Mouse (Mus musculus) mouse embryonic stem cell (cell line): ENCODE results near the gene Slc27a3.

Experiments
- in situ Hi-C, 2 experiments: fragments of 300-500 bp; cut with MboI; formaldehyde crosslinking; loops; 1 replicate in 1 of 2; 3 replicates in 1 of 2; pipeline ENCODE4 v1.14.3; 2019 to 2020; ENCODE audit warnings: low sequenced_read_pairs in 2 of 2, low pct_unique_long_range_greater_than_20kb in 1 of 2, mixed read lengths in 1 of 2; ENCODE audit not compliant: unreplicated experiment in 1 of 2

Slc27a3 gene

GRCm38 (mm10) chr3:90389511-90390490 is at the start of gene Slc27a3:
Gene Slc27a3 (minus strand): TSS chr3:90389938.
- in situ Hi-C loops: no loop called here

- in situ Hi-C loops: no loop called here
Measured at GRCm38 (mm10) chr3:90437131-90437530, 47.4 kb upstream of the Slc27a3 start.

- in situ Hi-C loops: loop anchor here in 1 of 2 experiments (5.0 kb wide), 1 partner anchor 33 kb away; the partner anchor contains the start of gene Npr1
Measured at GRCm38 (mm10) chr3:90434073-90434730, 44.5 kb upstream of the Slc27a3 start.

DNA sequence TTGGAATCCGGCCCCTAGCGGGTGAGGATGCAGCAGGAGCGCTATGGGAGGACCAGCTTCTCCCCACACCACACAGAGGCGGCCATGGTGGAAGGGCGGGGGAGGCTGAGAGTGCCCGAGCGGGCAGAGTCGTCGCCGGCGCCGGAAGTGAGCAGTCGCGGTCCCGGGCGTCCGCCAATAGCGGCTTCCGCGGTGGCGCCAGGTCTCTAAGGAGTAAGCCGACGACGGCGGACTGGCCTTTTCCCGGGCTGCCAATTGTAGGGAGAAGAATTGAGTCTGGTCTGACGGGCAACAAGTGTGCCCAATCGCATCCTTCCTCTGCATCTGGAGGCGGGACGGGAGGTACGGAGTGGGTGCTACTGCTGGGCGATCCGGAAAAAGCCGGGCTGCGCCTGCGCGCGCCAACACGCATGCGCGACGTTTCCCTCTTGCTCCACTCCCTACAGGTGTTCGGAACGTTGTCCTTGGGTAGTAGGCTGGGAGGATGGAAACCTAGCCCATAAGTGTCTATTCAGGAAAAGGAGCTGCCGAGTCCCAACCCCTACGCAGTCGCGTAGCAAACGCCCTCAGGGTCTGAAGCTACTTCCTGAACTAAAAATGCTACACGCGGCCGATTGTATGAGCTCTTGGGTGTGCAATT is 43.8 kb upstream of the Slc27a3 start, which contains the start of gene Ints3:
Gene Ints3, minus strand, starts transcription at position 242 of the 640 bp plus-strand sequence.
- in situ Hi-C loops: loop anchor here in 1 of 2 experiments (5.0 kb wide), 1 partner anchor 34 kb away; the partner anchor contains the start of gene Npr1

- in situ Hi-C loops: loop anchor here in 1 of 2 experiments (5.0 kb wide), 1 partner anchor 34 kb away; the partner anchor contains the start of gene Npr1
Measured at GRCm38 (mm10) chr3:90432811-90433219, 43.1 kb upstream of the Slc27a3 start.

DNA sequence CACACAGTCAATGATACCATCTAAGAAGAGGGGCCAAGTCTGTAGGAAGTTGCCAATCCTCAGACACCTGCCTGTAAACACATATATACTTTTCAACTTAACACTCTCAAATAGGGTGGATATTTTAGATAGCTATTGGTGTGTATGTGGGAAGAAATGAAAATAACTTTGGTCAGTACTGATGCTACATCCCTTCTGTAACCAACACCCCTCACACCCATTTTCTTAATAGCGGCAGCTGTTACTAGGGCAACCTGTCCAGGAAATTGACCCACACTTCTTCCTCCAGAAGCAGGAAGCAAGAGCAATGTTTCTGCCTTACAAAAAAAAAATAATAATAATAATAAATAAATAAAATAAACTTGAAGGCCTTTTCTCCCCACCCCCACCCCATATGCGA is 42.6 kb upstream of the Slc27a3 start:
- in situ Hi-C loops: loop anchor here in 1 of 2 experiments (5.0 kb wide), 1 partner anchor 35 kb away; the partner anchor contains the start of gene Npr1

GRCm38 (mm10) chr3:90429576-90429975 is 39.8 kb upstream of the Slc27a3 start:
- in situ Hi-C loops: no loop called here

DNA sequence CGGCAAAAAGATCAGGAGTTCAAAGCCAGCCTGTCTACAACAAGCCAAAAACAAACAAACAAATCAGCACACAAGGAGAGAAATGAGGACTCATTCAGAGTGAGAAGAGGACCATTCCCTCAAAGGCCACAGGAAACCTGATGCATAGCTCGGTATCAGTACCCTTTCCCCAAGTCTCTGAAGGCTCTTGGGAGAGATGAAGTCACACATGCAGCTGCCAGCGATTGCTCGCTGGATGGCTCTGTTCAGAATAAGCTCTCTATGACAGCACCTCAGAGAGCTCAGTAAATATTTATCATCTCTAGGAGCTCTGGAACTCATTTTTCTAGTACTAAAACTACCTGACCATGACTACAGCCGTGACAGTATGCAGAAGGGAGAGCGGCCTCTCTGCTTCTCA is 38.4 kb upstream of the Slc27a3 start:
- in situ Hi-C loops: no loop called here

DNA sequence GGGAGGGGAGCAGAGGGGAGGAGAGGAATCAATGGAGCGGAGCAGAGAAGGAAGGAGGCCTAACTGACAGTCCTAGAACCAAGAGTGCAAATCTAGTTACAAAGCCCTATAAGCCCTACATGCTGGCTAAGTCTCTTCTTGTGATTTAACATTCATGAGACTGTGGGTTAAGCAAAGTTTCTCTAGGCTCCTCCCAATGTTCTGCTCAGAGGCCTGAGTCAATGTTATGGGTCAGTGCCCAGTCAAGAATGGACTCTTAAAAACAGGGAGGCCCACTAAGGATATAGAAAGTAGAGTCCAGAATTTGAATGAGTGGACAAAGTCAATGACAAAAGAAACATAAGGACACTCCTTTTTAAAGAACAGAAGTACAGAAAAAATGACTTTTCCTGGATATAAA is 37.8 kb upstream of the Slc27a3 start:
- in situ Hi-C loops: no loop called here

DNA sequence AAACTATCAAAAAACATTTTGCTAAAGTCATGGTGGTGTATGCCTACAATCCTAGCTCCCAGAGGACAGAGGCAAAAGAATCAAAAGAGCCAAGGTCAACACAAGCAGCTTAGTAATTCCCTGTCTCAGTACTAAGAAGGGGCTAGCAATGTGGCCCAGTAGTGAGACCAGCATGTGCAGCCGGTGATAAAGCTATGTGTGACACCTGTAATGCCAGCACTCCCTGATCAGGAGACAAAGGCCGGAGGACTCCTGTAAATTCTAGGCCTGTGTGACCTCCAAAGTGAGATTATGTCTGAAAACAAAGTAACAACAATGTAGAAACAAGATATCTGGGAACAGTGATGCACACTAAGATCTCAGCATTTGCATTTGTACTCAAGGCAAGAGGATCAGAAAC is 35.8 kb upstream of the Slc27a3 start:
- in situ Hi-C loops: no loop called here

- in situ Hi-C loops: no loop called here
Measured at GRCm38 (mm10) chr3:90423549-90423948, 33.8 kb upstream of the Slc27a3 start.

DNA sequence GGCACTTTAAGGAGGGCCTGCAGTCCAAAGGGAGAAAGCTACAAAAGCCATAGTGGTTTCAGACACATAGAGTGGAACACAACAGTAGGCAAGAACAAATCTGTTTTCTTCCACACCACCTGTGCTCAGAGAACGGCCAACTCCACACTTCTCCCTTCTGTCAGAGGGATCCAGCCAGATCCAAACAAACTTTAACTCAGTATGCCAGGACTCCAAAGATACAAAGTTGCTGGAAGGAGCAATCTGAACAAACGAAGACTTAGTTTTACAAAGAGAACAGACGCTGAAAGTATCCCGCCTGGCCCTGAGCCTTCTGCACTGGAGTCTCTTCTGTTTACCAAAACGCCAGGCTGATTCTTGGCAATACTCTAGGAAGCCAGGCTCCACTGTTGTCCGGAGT is 31.0 kb upstream of the Slc27a3 start:
- in situ Hi-C loops: no loop called here

- in situ Hi-C loops: loop anchor here in 1 of 2 experiments (10.0 kb wide), 1 partner anchor 52 kb away; the partner anchor contains the start of gene Npr1
Measured at GRCm38 (mm10) chr3:90413011-90413396, 23.3 kb upstream of the Slc27a3 start.

DNA sequence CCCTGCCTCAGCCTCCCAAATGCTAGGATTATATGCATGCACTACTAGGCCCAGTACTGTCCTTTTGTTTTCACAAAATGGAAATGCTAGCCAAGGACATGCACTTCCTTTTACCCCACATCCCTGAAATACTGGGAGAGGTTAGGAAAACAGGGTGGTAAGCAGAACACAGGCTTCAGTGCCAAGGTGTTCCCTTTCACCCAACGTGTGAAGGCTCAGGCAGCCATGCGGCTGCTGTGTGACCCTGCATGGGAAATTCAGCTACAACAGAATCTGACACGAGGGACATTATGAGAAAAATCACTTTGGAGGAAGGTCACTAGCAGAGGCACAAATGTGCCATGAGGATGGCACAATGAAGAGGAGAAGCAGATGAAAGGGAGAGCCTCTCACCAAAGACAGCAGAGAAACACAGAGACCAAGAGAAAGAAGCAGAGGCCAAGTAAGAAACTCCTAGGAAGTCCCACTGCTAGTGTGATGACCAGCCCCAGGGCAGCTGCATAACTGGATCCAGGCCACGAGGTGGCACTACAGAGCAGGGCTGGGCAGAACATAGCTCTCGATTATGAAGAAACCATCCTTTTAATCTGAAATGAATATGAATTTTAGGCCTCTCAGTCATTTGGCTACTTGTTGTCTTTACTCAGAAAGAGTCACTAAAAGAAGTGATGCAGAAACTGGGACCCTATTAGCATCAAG is 22.7 kb upstream of the Slc27a3 start:
- in situ Hi-C loops: loop anchor here in 1 of 2 experiments (10.0 kb wide), 1 partner anchor 52 kb away; the partner anchor contains the start of gene Npr1

GRCm38 (mm10) chr3:90408721-90409120 is 19.0 kb upstream of the Slc27a3 start:
- in situ Hi-C loops: no loop called here

- in situ Hi-C loops: no loop called here
Measured at GRCm38 (mm10) chr3:90406414-90406813, 16.7 kb upstream of the Slc27a3 start.

DNA sequence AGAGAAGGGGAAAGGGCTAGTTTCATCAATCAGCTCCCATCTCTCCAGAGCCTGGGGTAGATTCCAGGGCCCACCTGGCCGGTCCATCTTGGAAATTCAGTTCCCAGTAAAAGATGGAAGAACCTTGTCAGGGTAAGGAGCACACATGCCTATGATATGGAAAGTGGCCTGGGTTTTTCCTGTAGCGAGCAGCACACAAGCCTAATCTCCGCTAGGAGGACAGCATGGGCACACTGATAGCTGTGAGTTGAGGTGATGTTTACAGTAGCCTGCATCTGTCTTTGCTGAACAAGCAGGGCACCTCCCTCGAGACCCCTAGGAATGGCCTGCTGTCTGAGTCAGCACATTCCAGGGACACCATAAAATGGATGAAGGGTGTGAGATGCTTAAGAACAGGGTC is 14.9 kb upstream of the Slc27a3 start:
- in situ Hi-C loops: no loop called here

DNA sequence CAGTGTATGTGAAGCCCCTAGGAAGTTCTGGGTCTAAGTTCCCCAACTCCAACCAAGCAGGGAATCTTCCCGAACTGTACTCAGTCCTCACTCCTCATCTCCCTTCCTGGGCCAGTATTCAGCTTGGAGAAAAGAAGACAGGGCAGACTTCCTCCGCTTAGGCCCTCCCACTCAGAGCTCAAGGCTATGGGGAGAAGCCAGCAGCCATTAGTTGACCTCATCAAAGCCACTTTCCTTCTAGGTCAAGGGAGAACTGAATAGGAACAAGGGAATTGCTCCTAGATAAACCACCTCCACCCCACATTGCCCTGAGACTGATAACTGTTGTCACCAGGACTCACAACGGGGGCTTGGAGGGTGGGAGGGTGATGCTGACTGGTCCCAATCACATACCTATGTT is 14.4 kb upstream of the Slc27a3 start:
- in situ Hi-C loops: no loop called here
